In the genomic region with DNA sequence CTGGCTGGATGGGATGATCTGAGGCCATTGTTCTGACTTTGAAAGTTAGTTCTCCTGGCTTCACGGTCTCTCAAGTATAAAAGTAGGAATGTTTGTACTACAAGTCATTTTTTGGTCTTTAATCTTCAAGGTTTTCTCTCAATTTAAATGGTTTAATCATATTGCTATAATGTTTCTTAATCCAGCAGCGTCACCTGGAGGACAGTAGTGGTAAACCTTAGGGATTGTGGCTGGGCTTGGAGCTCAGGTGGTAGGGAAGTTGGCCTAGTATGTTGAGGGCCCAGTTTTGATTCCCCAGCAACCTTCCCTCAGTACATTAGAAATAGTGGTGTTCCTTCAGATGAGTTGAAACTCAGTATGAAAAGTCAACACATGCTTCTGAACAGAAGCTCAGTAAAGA, we compare ENCODE assay signal across 8 mouse cellular contexts. TPM values are rescaled to one million over a fixed set of nuclear protein-coding genes. Genes with fewer than 3 reads are reported as not detected.
DNase-seq lines count a peak whose midpoint lies in the region; ATAC-seq and TF ChIP-seq lines count a peak whose summit lies in the region.

No protein-coding gene starts in this region.

- intact Hi-C loops in left cerebral cortex, postnatal 10 days (cut with DNase I), result loop anchor here (5.0 kb wide), 1 partner anchor 34 kb away; no protein-coding TSS in a partner anchor

- no peak overlapping the region for H3K9ac ChIP-seq in forebrain, embryonic 12.5 days
- H3K9ac ChIP-seq in forebrain, embryonic 11.5 days (ENCODE audit: low read length), result no peak overlapping the region
- H3K9ac ChIP-seq in midbrain, embryonic 12.5 days (replicated peaks), result no peak overlapping the region
- no peak overlapping the region; the same call in 1 of the 2 replicates for H3K9ac ChIP-seq in liver, embryonic 14.5 days (replicated peaks)

- no peak overlapping the region for H3K27ac ChIP-seq in forebrain, embryonic 12.5 days
- no peak overlapping the region for H3K27ac ChIP-seq in forebrain, embryonic 11.5 days (ENCODE audit: low read depth, low read length)
- H3K27ac ChIP-seq in midbrain, embryonic 12.5 days (replicated peaks), result no peak overlapping the region
- H3K27ac ChIP-seq in midbrain, embryonic 10.5 days (replicated peaks), result no peak overlapping the region
- H3K27ac ChIP-seq in liver, embryonic 14.5 days, result no peak overlapping the region

- H3K4me2 ChIP-seq in forebrain, embryonic 12.5 days, result peak overlapping the region; percentile 8; the same call in 1 of the 2 replicates
- H3K4me2 ChIP-seq in forebrain, embryonic 11.5 days (ENCODE audit: low read depth, low read length, severe bottlenecking), result no peak overlapping the region
- H3K4me2 ChIP-seq in midbrain, embryonic 12.5 days (replicated peaks), result peak overlapping the region; percentile 13; the same call in 1 of the 2 replicates
- H3K4me2 ChIP-seq in liver, embryonic 14.5 days (ENCODE audit: low read depth), result peak overlapping the region; percentile 92

- H3K4me3 ChIP-seq in forebrain, embryonic 12.5 days (replicated peaks), result no peak overlapping the region
- H3K4me3 ChIP-seq in forebrain, embryonic 11.5 days (ENCODE audit: low read depth, low read length), result no peak overlapping the region
- H3K4me3 ChIP-seq in midbrain, embryonic 12.5 days, result no peak overlapping the region
- H3K4me3 ChIP-seq in midbrain, embryonic 10.5 days, result no peak overlapping the region
- H3K4me3 ChIP-seq in liver, embryonic 14.5 days (ENCODE audit: insufficient read depth in 1 of 2, low read depth in 2 of 2, low read length in 2 of 2), result no peak overlapping the region

- peak; percentile 63 for TF ChIP-seq CTCF in liver, embryonic 14.5 days (IDR thresholded peaks at IDR 0.05; ENCODE audit: low read depth)

- H3K9me3 ChIP-seq in forebrain, embryonic 12.5 days, result no peaks in the 10 kb centered on the region
- no peaks in the 10 kb centered on the region for H3K9me3 ChIP-seq in forebrain, embryonic 11.5 days (ENCODE audit: control insufficient read depth, low read length)
- no peaks in the 10 kb centered on the region for H3K9me3 ChIP-seq in midbrain, embryonic 12.5 days
- no peaks in the 10 kb centered on the region for H3K9me3 ChIP-seq in midbrain, embryonic 10.5 days (replicated peaks)
- no peaks in the 10 kb centered on the region for H3K9me3 ChIP-seq in liver, embryonic 14.5 days (ENCODE audit: control insufficient read depth, low read length)

- peaks cover 42% of the 10 kb centered on the region for H3K36me3 ChIP-seq in forebrain, embryonic 12.5 days (replicated peaks)
- peaks cover 6% of the 10 kb centered on the region; the same call in 1 of the 2 replicates for H3K36me3 ChIP-seq in forebrain, embryonic 11.5 days (ENCODE audit: control insufficient read depth, insufficient read depth, low read length)
- H3K36me3 ChIP-seq in midbrain, embryonic 12.5 days, result peaks cover 22% of the 10 kb centered on the region
- peaks cover 56% of the 10 kb centered on the region for H3K36me3 ChIP-seq in midbrain, embryonic 10.5 days
- H3K36me3 ChIP-seq in liver, embryonic 14.5 days (replicated peaks; ENCODE audit: control insufficient read depth, insufficient read depth, low read depth), result peaks cover 50% of the 10 kb centered on the region

- TF ChIP-seq EP300 in liver, embryonic 14.5 days (IDR thresholded peaks at IDR 0.05; ENCODE audit: low read depth), result no peak

- WGBS in forebrain, embryonic 12.5 days, result 94% methylated on average over 2 of the region's 2 CpGs
- 90% methylated on average over 2 of the region's 2 CpGs for WGBS in forebrain, embryonic 11.5 days
- WGBS in midbrain, embryonic 12.5 days, result 82% methylated on average over 2 of the region's 2 CpGs
- 87% methylated on average over 2 of the region's 2 CpGs for WGBS in midbrain, embryonic 10.5 days
- WGBS in liver, embryonic 14.5 days (ENCODE audit: insufficient replicate concordance), result 82% methylated on average over 2 of the region's 2 CpGs

- no peak for DNase-seq in forebrain, embryonic 11.5 days (ENCODE audit: low spot score)
- DNase-seq in midbrain, embryonic 10.5 days (ENCODE audit: low spot score), result no peak
- DNase-seq in liver, embryonic 14.5 days (ENCODE audit: low read depth in 3 of 3, low spot score in 3 of 3), result no peak
- peak; percentile 45 for DNase-seq in thymus, postnatal 0 days (ENCODE audit: low spot score)
- no peak for DNase-seq in left cerebral cortex, postnatal 10 days (ENCODE audit: extremely low spot score in 1 of 2, low spot score in 2 of 2)
- DNase-seq in embryo, embryonic 10 days (ENCODE audit: low spot score), result no peak

- H3K4me1 ChIP-seq in forebrain, embryonic 12.5 days, result peaks cover 38% of the 10 kb centered on the region
- peaks cover 6% of the 10 kb centered on the region; the same call in 1 of the 2 replicates for H3K4me1 ChIP-seq in forebrain, embryonic 11.5 days (replicated peaks; ENCODE audit: control insufficient read depth, insufficient read depth, low read length)
- H3K4me1 ChIP-seq in midbrain, embryonic 12.5 days, result peaks cover 29% of the 10 kb centered on the region
- peaks cover 39% of the 10 kb centered on the region for H3K4me1 ChIP-seq in midbrain, embryonic 10.5 days
- H3K4me1 ChIP-seq in liver, embryonic 14.5 days (replicated peaks; ENCODE audit: control insufficient read depth in 2 of 2, insufficient read depth in 2 of 2, low read length in 1 of 2), result peaks cover 19 to 40% of the 10 kb centered on the region in 2 experiments

- ATAC-seq in forebrain, embryonic 12.5 days (ENCODE audit: low FRiP score), result no peak
- no peak for ATAC-seq in forebrain, embryonic 11.5 days (replicated peaks; ENCODE audit: low FRiP score)
- no peak for ATAC-seq in midbrain, embryonic 12.5 days (ENCODE audit: low FRiP score, low read depth)
- no peak for ATAC-seq in liver, embryonic 14.5 days (ENCODE audit: insufficient read depth)

- 0 out of 2 replicates have a peak, but pooled peaks cover 2% of the 10 kb centered on the region for H3K27me3 ChIP-seq in forebrain, embryonic 12.5 days
- H3K27me3 ChIP-seq in forebrain, embryonic 11.5 days (ENCODE audit: control insufficient read depth, insufficient read depth, low read length), result no peaks in the 10 kb centered on the region
- H3K27me3 ChIP-seq in midbrain, embryonic 12.5 days, result no peaks in the 10 kb centered on the region
- no peaks in the 10 kb centered on the region for H3K27me3 ChIP-seq in midbrain, embryonic 10.5 days (ENCODE audit: low read depth, poor library complexity, severe bottlenecking)
- H3K27me3 ChIP-seq in liver, embryonic 14.5 days (ENCODE audit: control insufficient read depth, insufficient read depth, low read length), result no peaks in the 10 kb centered on the region

RNA-seq across cellular contexts. Expression of a gene that starts 3.0 kb away (rescaled TPM):
- 453 and 463 TPM in 2 replicates for polyA plus RNA-seq in forebrain, embryonic 12.5 days (2016; fragmentation: Nextera tagmentation; extraction: Ambion mirVana)
- 436 and 450 TPM in 2 replicates for polyA plus RNA-seq in forebrain, embryonic 11.5 days (2014; fragmentation: Nextera tagmentation; extraction: Ambion mirVana)
- 435 and 440 TPM in 2 replicates for polyA plus RNA-seq in midbrain, embryonic 12.5 days (2016; fragmentation: Nextera tagmentation; extraction: Ambion mirVana)
- polyA plus RNA-seq in midbrain, embryonic 10.5 days (2016; fragmentation: Nextera tagmentation; extraction: Ambion mirVana), result 457 and 467 TPM in 2 replicates
- 102 and 132 TPM in 2 replicates for polyA plus RNA-seq in liver, embryonic 14.5 days (2012; rRNA removed)
- 183 and 201 TPM in 2 replicates for polyA plus RNA-seq in liver, embryonic 14.5 days (2014; fragmentation: Nextera tagmentation; extraction: Ambion mirVana)
- polyA plus RNA-seq in thymus, postnatal 0 days (2015; fragmentation: Nextera tagmentation; extraction: Ambion mirVana), result 361 and 380 TPM in 2 replicates
- total RNA-seq in left cerebral cortex, postnatal 10 days (2021), result 1,000 to 10,000 TPM in 1 of 2 experiments, 100 to 1,000 TPM in 1; 996 to 1,031 TPM
